Mouse (Mus musculus) E14TG2a.4 (cell line): ENCODE measurements around the gene Telo2.

Source experiments
- H3K27me3 ChIP-seq: 2 replicates; pipeline ENCODE4 v1.6.1; 2014; ENCODE audit warnings: low read length, control low read depth; ENCODE audit not compliant: insufficient read depth
- H3K36me3 ChIP-seq: 2 replicates; pipeline ENCODE4 v1.6.1; 2014; ENCODE audit warnings: low read length, control low read depth; ENCODE audit not compliant: insufficient read depth
- H3K4me1 ChIP-seq: replicated peaks from 2 replicates; pipeline ENCODE4 v1.6.1; 2014; ENCODE audit warnings: low read depth, low read length, control low read depth
- H3K4me3 ChIP-seq: replicated peaks from 2 replicates; pipeline ENCODE4 v1.5.1; 2014; ENCODE audit warnings: mild to moderate bottlenecking, low read length
- H3K9me3 ChIP-seq: 2 replicates; pipeline ENCODE4 v1.6.1; 2014; ENCODE audit warnings: low read length, control low read depth
- CTCF ChIP-seq: conservative IDR thresholded peaks from 2 replicates; pipeline ENCODE4 v1.5.1; 2014; ENCODE audit warnings: low read length
- NANOG ChIP-seq: IDR thresholded peaks from 2 replicates; pipeline ENCODE4 v1.6.1; 2014; ENCODE audit warnings: borderline replicate concordance, low read length, mixed read lengths
- POU5F1 ChIP-seq: IDR thresholded peaks from 2 replicates; pipeline ENCODE4 v1.6.1; 2014; ENCODE audit warnings: low read length, borderline replicate concordance

The Telo2 gene

GRCm38 (mm10) chr17:25077771-25078372 is 37.9 kb downstream of the Telo2 start:
- TF ChIP-seq POU5F1: no peak
- no peak for TF ChIP-seq CTCF
- no peak for TF ChIP-seq NANOG
- no peak overlapping the region for H3K4me3 ChIP-seq
- H3K9me3 ChIP-seq: no peaks in the 10 kb centered on the region
- no peaks in the 10 kb centered on the region for H3K27me3 ChIP-seq
- peaks cover 15% of the 10 kb centered on the region for H3K36me3 ChIP-seq
- peaks cover 15% of the 10 kb centered on the region for H3K4me1 ChIP-seq

- TF ChIP-seq CTCF: no peak
- no peak for TF ChIP-seq POU5F1
- no peak for TF ChIP-seq NANOG
- H3K4me3 ChIP-seq: no peak overlapping the region
- H3K4me1 ChIP-seq: peaks cover 12% of the 10 kb centered on the region
- H3K9me3 ChIP-seq: no peaks in the 10 kb centered on the region
- no peaks in the 10 kb centered on the region for H3K27me3 ChIP-seq
- peaks cover 15% of the 10 kb centered on the region for H3K36me3 ChIP-seq
Measured at GRCm38 (mm10) chr17:25076906-25077305, 38.9 kb downstream of the Telo2 start.

- Histone ChIP-seq H3K4me1 (no peaks in the 10 kb centered on the region), H3K4me3 (no peak overlapping the region), H3K36me3 (peaks cover 17% of the 10 kb centered on the region), H3K9me3 (no peaks in the 10 kb centered on the region), H3K27me3 (no peaks in the 10 kb centered on the region)
- no peak for TF ChIP-seq NANOG
- no peak for TF ChIP-seq POU5F1
- no peak for TF ChIP-seq CTCF
Measured at GRCm38 (mm10) chr17:25068690-25069089, 47.1 kb downstream of the Telo2 start.

- Histone ChIP-seq H3K4me1 (no peaks in the 10 kb centered on the region), H3K27me3 (no peaks in the 10 kb centered on the region), H3K9me3 (no peaks in the 10 kb centered on the region), H3K36me3 (peaks cover 17% of the 10 kb centered on the region), H3K4me3 (no peak overlapping the region)
- TF ChIP-seq POU5F1: no peak
- TF ChIP-seq NANOG: no peak
- TF ChIP-seq CTCF: no peak
Measured at GRCm38 (mm10) chr17:25067442-25067851, 48.3 kb downstream of the Telo2 start.

- H3K4me1 ChIP-seq: no peaks in the 10 kb centered on the region
Measured at GRCm38 (mm10) chr17:25066595-25066994, 49.2 kb downstream of the Telo2 start.

GRCm38 (mm10) chr17:25065189-25065588 is 50.6 kb downstream of the Telo2 start:
- no peaks in the 10 kb centered on the region for H3K27me3 ChIP-seq
- TF ChIP-seq NANOG: no peak
- TF ChIP-seq CTCF: no peak
- no peaks in the 10 kb centered on the region for H3K4me1 ChIP-seq
- no peaks in the 10 kb centered on the region for H3K9me3 ChIP-seq
- H3K4me3 ChIP-seq: no peak overlapping the region
- peaks cover 19% of the 10 kb centered on the region for H3K36me3 ChIP-seq

More at GRCm38 (mm10) chr17:25066595-25066994, 49.2 kb downstream of the Telo2 start:
- no peak overlapping the region for H3K4me3 ChIP-seq
- H3K27me3 ChIP-seq: no peaks in the 10 kb centered on the region
- peaks cover 21% of the 10 kb centered on the region for H3K36me3 ChIP-seq
- H3K9me3 ChIP-seq: no peaks in the 10 kb centered on the region
- TF ChIP-seq NANOG (no peak), CTCF (no peak), POU5F1 (no peak)

- no peak for TF ChIP-seq NANOG
- TF ChIP-seq POU5F1: no peak
- no peak for TF ChIP-seq CTCF
- H3K4me1 ChIP-seq: peaks cover under 1% of the 10 kb centered on the region; the same call in 1 of the 2 replicates
- H3K4me3 ChIP-seq: no peak overlapping the region
- no peaks in the 10 kb centered on the region for H3K27me3 ChIP-seq
- H3K9me3 ChIP-seq: no peaks in the 10 kb centered on the region
- peaks cover 21% of the 10 kb centered on the region for H3K36me3 ChIP-seq
Measured at GRCm38 (mm10) chr17:25064351-25064750, 51.4 kb downstream of the Telo2 start.

GRCm38 (mm10) chr17:25063872-25064271 is 51.9 kb downstream of the Telo2 start:
- H3K36me3 ChIP-seq: peaks cover 21% of the 10 kb centered on the region
- H3K27me3 ChIP-seq: no peaks in the 10 kb centered on the region
- TF ChIP-seq POU5F1 (no peak), CTCF (no peak), NANOG (no peak)
- no peak overlapping the region for H3K4me3 ChIP-seq
- H3K9me3 ChIP-seq: no peaks in the 10 kb centered on the region
- H3K4me1 ChIP-seq: peaks cover 3% of the 10 kb centered on the region; the same call in 1 of the 2 replicates

- no peak overlapping the region for H3K4me3 ChIP-seq
- TF ChIP-seq CTCF (no peak), NANOG (no peak), POU5F1 (no peak)
- H3K9me3 ChIP-seq: no peaks in the 10 kb centered on the region
- H3K27me3 ChIP-seq: no peaks in the 10 kb centered on the region
- peaks cover 24% of the 10 kb centered on the region for H3K36me3 ChIP-seq
- peaks cover 3% of the 10 kb centered on the region; the same call in 1 of the 2 replicates for H3K4me1 ChIP-seq
Measured at GRCm38 (mm10) chr17:25063261-25063660, 52.5 kb downstream of the Telo2 start.
